ENCODE assay signal across 23 mouse cellular contexts in the genomic region with DNA sequence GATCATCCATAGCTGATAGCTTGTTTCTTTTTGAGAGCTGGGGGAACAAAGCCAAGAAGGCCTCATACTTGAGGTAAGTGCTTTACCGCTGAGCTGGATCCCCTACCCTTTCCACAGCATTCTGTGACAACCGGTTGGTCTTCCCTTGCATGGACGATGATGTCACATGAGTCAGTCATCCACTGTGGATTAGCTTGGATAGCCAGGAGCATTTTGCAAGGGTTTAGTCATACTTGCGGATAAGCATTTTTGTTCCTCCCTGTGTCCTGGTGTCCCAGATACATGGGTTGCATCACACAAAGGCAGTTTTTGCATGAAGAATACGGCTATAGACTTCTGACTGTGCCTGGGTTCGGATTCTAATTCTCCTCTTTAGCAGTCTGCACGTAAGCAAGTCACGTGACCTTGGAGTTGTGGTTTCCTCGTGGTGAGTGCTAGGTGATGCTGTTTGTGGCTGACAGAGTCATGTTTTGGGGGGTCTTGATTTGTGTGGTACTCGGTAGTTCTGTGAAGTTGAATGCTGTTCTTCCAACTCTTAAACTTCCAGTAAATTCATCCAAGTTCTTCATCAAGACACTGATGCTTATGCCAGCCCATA. TPM values are rescaled to one million over a fixed set of nuclear protein-coding genes. Genes with fewer than 3 reads are reported as not detected.
A peak's percentile ranks its signal among the peaks of the same experiment; 100 is the strongest.
DNase-seq lines count a peak whose midpoint lies in the region; ATAC-seq lines count a peak whose summit lies in the region.
"Had no signal": no experiment of that assay in that cellular context is flagged by ENCODE, and none has a peak within 500 bp of the region (broad histone marks: within the 10 kb centered on the region; RNA-seq: fewer than 3 reads in every experiment).

No protein-coding gene starts in this region.

- H3K27me3 ChIP-seq in embryonic facial prominence, embryonic 15.5 days: no peaks in the 10 kb centered on the region
- H3K27me3 ChIP-seq in embryonic facial prominence, embryonic 10.5 days (replicated peaks; ENCODE audit: low read depth, poor library complexity, severe bottlenecking): no peaks in the 10 kb centered on the region
- no peaks in the 10 kb centered on the region for H3K27me3 ChIP-seq in intestine, embryonic 16.5 days (replicated peaks; ENCODE audit: control insufficient read depth, insufficient read depth, low read length)
- H3K27me3 ChIP-seq in liver, embryonic 11.5 days (replicated peaks; ENCODE audit: control insufficient read depth, insufficient read depth, low read length): no peaks in the 10 kb centered on the region
- H3K27me3 ChIP-seq: embryonic facial prominence, embryonic 12.5 days; forebrain, embryonic 15.5 days; kidney, embryonic 15.5 days; neural tube, embryonic 12.5 days had no signal

- no peak overlapping the region for H3K4me2 ChIP-seq in embryonic facial prominence, embryonic 15.5 days (replicated peaks)
- no peak overlapping the region for H3K4me2 ChIP-seq in intestine, embryonic 16.5 days (ENCODE audit: low read depth, low read length)
- H3K4me2 ChIP-seq in liver, embryonic 11.5 days: no peak overlapping the region
- H3K4me2 ChIP-seq: embryonic facial prominence, embryonic 12.5 days; forebrain, embryonic 15.5 days; kidney, embryonic 15.5 days; lung, embryonic 14.5 days; neural tube, embryonic 12.5 days had no signal

- 0 out of 2 replicates have a peak overlapping the region, but pooled peaks have one; percentile 11 for H3K27ac ChIP-seq in embryonic facial prominence, embryonic 15.5 days (replicated peaks)
- no peak overlapping the region for H3K27ac ChIP-seq in embryonic facial prominence, embryonic 10.5 days (replicated peaks)
- no peak overlapping the region for H3K27ac ChIP-seq in intestine, embryonic 16.5 days (ENCODE audit: low read length)
- no peak overlapping the region for H3K27ac ChIP-seq in liver, embryonic 11.5 days (ENCODE audit: low read depth, low read length)
- H3K27ac ChIP-seq: embryonic facial prominence, embryonic 12.5 days; forebrain, embryonic 15.5 days; hindbrain, embryonic 10.5 days; hindbrain, postnatal 0 days; kidney, embryonic 15.5 days; liver, embryonic 14.5 days; neural tube, embryonic 12.5 days had no signal

- no peaks in the 10 kb centered on the region for H3K36me3 ChIP-seq in embryonic facial prominence, embryonic 15.5 days
- peaks cover 23% of the 10 kb centered on the region for H3K36me3 ChIP-seq in embryonic facial prominence, embryonic 10.5 days (replicated peaks)
- H3K36me3 ChIP-seq in intestine, embryonic 16.5 days (ENCODE audit: control insufficient read depth, insufficient read depth, low read length): no peaks in the 10 kb centered on the region
- H3K36me3 ChIP-seq in liver, embryonic 11.5 days (ENCODE audit: control insufficient read depth, insufficient read depth, low read length): no peaks in the 10 kb centered on the region
- H3K36me3 ChIP-seq: embryonic facial prominence, embryonic 12.5 days; forebrain, embryonic 15.5 days; hindbrain, embryonic 10.5 days; neural tube, embryonic 12.5 days had no signal

- H3K9ac ChIP-seq in embryonic facial prominence, embryonic 15.5 days: no peak overlapping the region
- H3K9ac ChIP-seq in intestine, embryonic 16.5 days (ENCODE audit: low read depth, low read length): no peak overlapping the region
- H3K9ac ChIP-seq in liver, embryonic 11.5 days (ENCODE audit: low read depth, low read length): no peak overlapping the region
- H3K9ac ChIP-seq: embryonic facial prominence, embryonic 12.5 days; forebrain, embryonic 15.5 days; kidney, embryonic 15.5 days; liver, embryonic 14.5 days; lung, embryonic 14.5 days; neural tube, embryonic 12.5 days had no signal

- peaks cover 37% of the 10 kb centered on the region for H3K4me1 ChIP-seq in embryonic facial prominence, embryonic 15.5 days
- peaks cover 12% of the 10 kb centered on the region for H3K4me1 ChIP-seq in embryonic facial prominence, embryonic 10.5 days
- H3K4me1 ChIP-seq in intestine, embryonic 16.5 days (ENCODE audit: control insufficient read depth, insufficient read depth, low read length): no peaks in the 10 kb centered on the region
- H3K4me1 ChIP-seq in liver, embryonic 11.5 days (replicated peaks; ENCODE audit: control insufficient read depth, insufficient read depth, low read length): no peaks in the 10 kb centered on the region
- H3K4me1 ChIP-seq: embryonic facial prominence, embryonic 12.5 days; forebrain, embryonic 15.5 days; hindbrain, embryonic 10.5 days; neural tube, embryonic 12.5 days had no signal

- no peak; the same call in 1 of the 2 replicates for ATAC-seq in embryonic facial prominence, embryonic 15.5 days (ENCODE audit: insufficient number of reproducible peaks, low FRiP score, low TSS enrichment, low read depth)
- no peak for ATAC-seq in intestine, embryonic 16.5 days
- no peak for ATAC-seq in liver, embryonic 11.5 days (replicated peaks; ENCODE audit: low FRiP score)
- ATAC-seq: forebrain, embryonic 15.5 days; hindbrain, postnatal 0 days; intestine, postnatal 0 days had no signal

- no peak for DNase-seq in embryonic facial prominence, embryonic 10.5 days (ENCODE audit: low spot score)
- peak; percentile 84 for DNase-seq in 3134 (ENCODE audit: extremely low read depth, insufficient read length, low spot score)
- peak; percentile 66 for DNase-seq in Muller cell, postnatal 12 days (ENCODE audit: inconsistent ontology term)
- peak; percentile 76 for DNase-seq in fibroblast of lung, adult 2 months (ENCODE audit: low read depth)
- no peak for DNase-seq in kidney, adult 9 months
- DNase-seq in liver, embryonic 11.5 days (ENCODE audit: low spot score): no peak
- DNase-seq: heart, postnatal 10 days; midbrain, embryonic 14.5 days; thymus, postnatal 36 days had no signal

- H3K4me3 ChIP-seq in embryonic facial prominence, embryonic 15.5 days (replicated peaks): no peak overlapping the region
- H3K4me3 ChIP-seq in embryonic facial prominence, embryonic 10.5 days: no peak overlapping the region
- H3K4me3 ChIP-seq in intestine, embryonic 16.5 days (ENCODE audit: low read length): no peak overlapping the region
- no peak overlapping the region for H3K4me3 ChIP-seq in liver, embryonic 11.5 days (ENCODE audit: low read depth, low read length)
- H3K4me3 ChIP-seq: embryonic facial prominence, embryonic 12.5 days; forebrain, embryonic 15.5 days; hindbrain, embryonic 10.5 days; kidney, embryonic 15.5 days; neural tube, embryonic 12.5 days had no signal

- H3K9me3 ChIP-seq in embryonic facial prominence, embryonic 15.5 days (replicated peaks): no peaks in the 10 kb centered on the region
- no peaks in the 10 kb centered on the region for H3K9me3 ChIP-seq in embryonic facial prominence, embryonic 10.5 days
- peaks cover 3% of the 10 kb centered on the region for H3K9me3 ChIP-seq in intestine, embryonic 16.5 days (ENCODE audit: control insufficient read depth, low read length)
- H3K9me3 ChIP-seq in liver, embryonic 11.5 days (ENCODE audit: control insufficient read depth, low read length): no peaks in the 10 kb centered on the region
- H3K9me3 ChIP-seq: embryonic facial prominence, embryonic 12.5 days; forebrain, embryonic 15.5 days; hindbrain, embryonic 10.5 days; neural tube, embryonic 12.5 days had no signal

- WGBS in embryonic facial prominence, embryonic 15.5 days: 81% methylated on average over 10 of the region's 10 CpGs
- WGBS in embryonic facial prominence, embryonic 10.5 days: 95% methylated on average over 10 of the region's 10 CpGs
- 94% methylated on average over 10 of the region's 10 CpGs for WGBS in intestine, embryonic 16.5 days
- WGBS in liver, embryonic 11.5 days: 87% methylated on average over 10 of the region's 10 CpGs

RNA-seq across cellular contexts. Expression of a gene that starts 19.3 kb away (rescaled TPM):
- polyA plus RNA-seq in embryonic facial prominence, embryonic 15.5 days (2015; fragmentation: Nextera tagmentation; extraction: Ambion mirVana): 23.0 and 24.5 TPM in 2 replicates
- 23.3 and 23.4 TPM in 2 replicates for polyA plus RNA-seq in embryonic facial prominence, embryonic 10.5 days (2016; fragmentation: Nextera tagmentation; extraction: Ambion mirVana)
- 11.5 and 12.5 TPM in 2 replicates for polyA plus RNA-seq in intestine, embryonic 16.5 days (2015; fragmentation: Nextera tagmentation; extraction: Ambion mirVana)
- polyA plus RNA-seq in liver, embryonic 11.5 days (2014; fragmentation: Nextera tagmentation; extraction: Ambion mirVana): 12.5 and 13.2 TPM in 2 replicates

RNA-seq across cellular contexts. Expression of a gene that starts 29.7 kb away (rescaled TPM):
- not detected in 2 replicates for polyA plus RNA-seq in embryonic facial prominence, embryonic 15.5 days (2015; fragmentation: Nextera tagmentation; extraction: Ambion mirVana)
- not detected in 2 replicates for polyA plus RNA-seq in embryonic facial prominence, embryonic 10.5 days (2016; fragmentation: Nextera tagmentation; extraction: Ambion mirVana)
- polyA plus RNA-seq in intestine, embryonic 16.5 days (2015; fragmentation: Nextera tagmentation; extraction: Ambion mirVana): not detected in 2 replicates
- polyA plus RNA-seq in liver, embryonic 11.5 days (2014; fragmentation: Nextera tagmentation; extraction: Ambion mirVana): not detected in 2 replicates
- polyA plus RNA-seq: brain, embryonic 14.5 days; embryonic facial prominence, embryonic 12.5 days; forebrain, embryonic 15.5 days; hindbrain, embryonic 10.5 days; hindbrain, postnatal 0 days; intestine, postnatal 0 days; kidney, embryonic 15.5 days; limb, embryonic 14.5 days; liver, embryonic 14.5 days; lung, embryonic 14.5 days; midbrain, embryonic 14.5 days; neural tube, embryonic 12.5 days; stomach, embryonic 14.5 days had no signal

RNA-seq across cellular contexts. Expression of a gene that starts 43.3 kb away (rescaled TPM):
- polyA plus RNA-seq in embryonic facial prominence, embryonic 15.5 days (2015; fragmentation: Nextera tagmentation; extraction: Ambion mirVana): 11.1 and 22.1 TPM in 2 replicates
- 6.0 and 8.1 TPM in 2 replicates for polyA plus RNA-seq in embryonic facial prominence, embryonic 10.5 days (2016; fragmentation: Nextera tagmentation; extraction: Ambion mirVana)
- 8.4 and 10.6 TPM in 2 replicates for polyA plus RNA-seq in intestine, embryonic 16.5 days (2015; fragmentation: Nextera tagmentation; extraction: Ambion mirVana)
- 11.9 and 15.4 TPM in 2 replicates for polyA plus RNA-seq in liver, embryonic 11.5 days (2014; fragmentation: Nextera tagmentation; extraction: Ambion mirVana)

Comparison
In these comparisons a context has a peak if more than half of its experiments do, and no peak if none do; other contexts are left out.
1. DNase-seq: peak in 3134 (single experiment), Muller cell, postnatal 12 days (single experiment) and fibroblast of lung, adult 2 months (single experiment); none in embryonic facial prominence, embryonic 10.5 days (single experiment), kidney, adult 9 months (single experiment) and liver, embryonic 11.5 days (single experiment).